Mouse (Mus musculus) intestine, embryonic 16.5 days (tissue): ENCODE measurements around the gene Coq9. TPM values are rescaled to one million over a fixed set of nuclear protein-coding genes. Genes with fewer than 3 reads are reported as not detected.

Experiments
- ATAC-seq: fragments of 200-750 bp; cut with Nextera tagmentation; 2 replicates; pipeline ENCODE4 v1.8.0; 2017; ENCODE audit warnings: moderate TSS enrichment, moderate library complexity
- H3K27ac ChIP-seq: fragments of 300-500 bp; sonication (generic); 2 replicates; pipeline ENCODE4 v1.5.1; 2014; ENCODE audit warnings: mild to moderate bottlenecking, low read length
- H3K27me3 ChIP-seq: fragments of 300-500 bp; sonication (generic); replicated peaks from 2 replicates; pipeline ENCODE4 v1.6.1; 2014; ENCODE audit warnings: low read length, control low read depth, mixed read lengths; ENCODE audit not compliant: control insufficient read depth, insufficient read depth
- H3K36me3 ChIP-seq: fragments of 300-500 bp; sonication (generic); 2 replicates; pipeline ENCODE4 v1.6.1; 2014; ENCODE audit warnings: low read length, control low read depth; ENCODE audit not compliant: control insufficient read depth, insufficient read depth
- H3K4me1 ChIP-seq: fragments of 300-500 bp; sonication (generic); 2 replicates; pipeline ENCODE4 v1.6.1; 2014; ENCODE audit warnings: low read length, control low read depth, mixed read lengths; ENCODE audit not compliant: control insufficient read depth, insufficient read depth
- H3K4me2 ChIP-seq: fragments of 300-500 bp; sonication (generic); 2 replicates; pipeline ENCODE4 v1.6.1; 2014; ENCODE audit warnings: low read depth, low read length, control low read depth
- H3K4me3 ChIP-seq: fragments of 300-500 bp; sonication (generic); 2 replicates; pipeline ENCODE4 v1.5.1; 2014; ENCODE audit warnings: mild to moderate bottlenecking, low read length
- H3K9ac ChIP-seq: fragments of 300-500 bp; sonication (generic); 2 replicates; pipeline ENCODE4 v1.6.1; 2014; ENCODE audit warnings: low read depth, low read length
- H3K9me3 ChIP-seq: fragments of 300-500 bp; sonication (generic); 2 replicates; pipeline ENCODE4 v1.6.1; 2016; ENCODE audit warnings: low read length, control low read depth; ENCODE audit not compliant: control insufficient read depth
- WGBS: fragments of 180-500 bp; shearing (Covaris S2); extraction: QIAGEN DNeasy Blood & Tissue Kit; methylation state at CpG from one replicate; pipeline ENCODE4 v1.1.7; 2014; 5-methylcytosine and 5-hydroxymethylcytosine counted together
- polyA plus RNA-seq: library from polyadenylated mRNA; unstranded; fragments of >200 nt; fragmentation: Nextera tagmentation; extraction: Ambion mirVana; gene quantifications from 2 replicates; pipeline ENCODE4 v1.2.1, GENCODE M21; 2015

The Coq9 gene
- polyA plus RNA-seq, 1 experiment from 2014 or later: 142 TPM

GRCm38 (mm10) chr8:94872156-94872555 is 34.0 kb downstream of the Coq9 start:
- 34% methylated on average over 3 of the region's 3 CpGs for WGBS
- H3K9me3 ChIP-seq: no peaks in the 10 kb centered on the region
- peak overlapping the region; percentile 59 for H3K4me3 ChIP-seq
- ATAC-seq: no peak
- H3K9ac ChIP-seq: peak overlapping the region; percentile 70
- 0 out of 2 replicates have a peak, but pooled peaks cover 5% of the 10 kb centered on the region for H3K36me3 ChIP-seq
- H3K27me3 ChIP-seq: no peaks in the 10 kb centered on the region
- peak overlapping the region; percentile 96 for H3K4me2 ChIP-seq
- H3K27ac ChIP-seq: peak overlapping the region; percentile 92
- peaks cover 64% of the 10 kb centered on the region for H3K4me1 ChIP-seq

GRCm38 (mm10) chr8:94872576-94872975 is 34.5 kb downstream of the Coq9 start:
- no peaks in the 10 kb centered on the region for H3K27me3 ChIP-seq
- peak overlapping the region; percentile 59 for H3K4me3 ChIP-seq
- 0 out of 2 replicates have a peak, but pooled peaks cover 5% of the 10 kb centered on the region for H3K36me3 ChIP-seq
- peak overlapping the region; percentile 70 for H3K9ac ChIP-seq
- peaks cover 64% of the 10 kb centered on the region for H3K4me1 ChIP-seq
- 88% methylated on average over 2 of the region's 2 CpGs for WGBS
- no peaks in the 10 kb centered on the region for H3K9me3 ChIP-seq
- ATAC-seq: no peak
- H3K27ac ChIP-seq: peak overlapping the region; percentile 92
- peak overlapping the region; percentile 96 for H3K4me2 ChIP-seq

- Histone ChIP-seq H3K4me1 (peaks cover 53% of the 10 kb centered on the region), H3K9ac (peak overlapping the region; percentile 83), H3K36me3 (no peaks in the 10 kb centered on the region), H3K27me3 (no peaks in the 10 kb centered on the region), H3K4me3 (peak overlapping the region; percentile 75), H3K9me3 (no peaks in the 10 kb centered on the region), H3K4me2 (peak overlapping the region; percentile 88), H3K27ac (peak overlapping the region; percentile 13; the same call in 1 of the 2 replicates)
- no peak; the same call in 1 of the 2 replicates for ATAC-seq
- 11% methylated on average over 6 of the region's 6 CpGs for whole genome bisulfite sequencing
These were observed 36.2 kb downstream of the Coq9 start for GRCm38 (mm10) chr8:94874358-94874757.

GRCm38 (mm10) chr8:94875096-94875870 is 37.2 kb downstream of the Coq9 start:
- Histone ChIP-seq H3K9me3 (no peaks in the 10 kb centered on the region), H3K36me3 (no peaks in the 10 kb centered on the region), H3K9ac (peak overlapping the region; percentile 83), H3K4me3 (peak overlapping the region; percentile 75), H3K4me2 (peak overlapping the region; percentile 88), H3K27ac (peak overlapping the region; percentile 89), H3K27me3 (no peaks in the 10 kb centered on the region), H3K4me1 (peaks cover 44% of the 10 kb centered on the region)
- ATAC-seq: no peak
- WGBS: 14% methylated on average over 17 of the region's 17 CpGs

- Histone ChIP-seq H3K27me3 (no peaks in the 10 kb centered on the region), H3K4me2 (peak overlapping the region; percentile 88), H3K27ac (peak overlapping the region; percentile 89), H3K36me3 (no peaks in the 10 kb centered on the region), H3K9ac (peak overlapping the region; percentile 83), H3K4me1 (peaks cover 39% of the 10 kb centered on the region), H3K9me3 (no peaks in the 10 kb centered on the region), H3K4me3 (peak overlapping the region; percentile 75)
- WGBS: 0% methylated on average over 14 of the region's 20 CpGs
- ATAC-seq: no peak; the same call in 1 of the 2 replicates
These were observed 37.7 kb downstream of the Coq9 start for GRCm38 (mm10) chr8:94875871-94876150.

- peak within 1 kb of the TSS; percentile 88 for H3K4me2 ChIP-seq
These were observed 38.1 kb downstream of the Coq9 start, which contains the start of gene Dok4 for GRCm38 (mm10) chr8:94876197-94876730. TSS of gene Dok4 (minus strand) at chr8:94876330.

GRCm38 (mm10) chr8:94876820-94877219 is 38.7 kb downstream of the Coq9 start:
- H3K4me1 ChIP-seq: peaks cover 33% of the 10 kb centered on the region
- no peak overlapping the region for H3K4me3 ChIP-seq
- H3K27ac ChIP-seq: peak overlapping the region; percentile 57; the same call in 1 of the 2 replicates
- H3K9me3 ChIP-seq: no peaks in the 10 kb centered on the region
- H3K36me3 ChIP-seq: no peaks in the 10 kb centered on the region
- H3K9ac ChIP-seq: 0 out of 2 replicates have a peak overlapping the region, but pooled peaks have one; percentile 83
- no peak for ATAC-seq
- no peaks in the 10 kb centered on the region for H3K27me3 ChIP-seq
- H3K4me2 ChIP-seq: peak overlapping the region; percentile 88
- 47% methylated on average over 3 of the region's 3 CpGs for WGBS

More at GRCm38 (mm10) chr8:94876197-94876730, 38.1 kb downstream of the Coq9 start, which contains the start of gene Dok4:
- Histone ChIP-seq H3K27ac (peak within 1 kb of the TSS; percentile 89), H3K9ac (peak within 1 kb of the TSS; percentile 83), H3K9me3 (no peaks in the 10 kb centered on the region), H3K4me1 (peaks cover 38% of the 10 kb centered on the region), H3K4me3 (peak within 1 kb of the TSS; percentile 75), H3K36me3 (no peaks in the 10 kb centered on the region), H3K27me3 (no peaks in the 10 kb centered on the region)
- ATAC-seq: peak; percentile 67
- WGBS: 3% methylated on average over 29 of the region's 37 CpGs

- Histone ChIP-seq H3K4me1 (peaks cover 6% of the 10 kb centered on the region), H3K27ac (no peak overlapping the region), H3K27me3 (no peaks in the 10 kb centered on the region), H3K9ac (no peak overlapping the region), H3K9me3 (no peaks in the 10 kb centered on the region), H3K4me3 (no peak overlapping the region), H3K36me3 (no peaks in the 10 kb centered on the region), H3K4me2 (no peak overlapping the region)
- WGBS: 61% methylated on average over 4 of the region's 4 CpGs
- ATAC-seq: no peak
These were observed 42.6 kb downstream of the Coq9 start for GRCm38 (mm10) chr8:94880742-94881141.

- Histone ChIP-seq H3K27ac (no peak overlapping the region), H3K27me3 (no peaks in the 10 kb centered on the region), H3K9ac (no peak overlapping the region), H3K9me3 (no peaks in the 10 kb centered on the region), H3K4me1 (no peaks in the 10 kb centered on the region), H3K36me3 (no peaks in the 10 kb centered on the region), H3K4me3 (no peak overlapping the region), H3K4me2 (peak overlapping the region; percentile 2; the same call in 1 of the 2 replicates)
- no peak for ATAC-seq
- WGBS: 26% methylated on average over 14 of the region's 14 CpGs
These were observed 50.4 kb downstream of the Coq9 start for GRCm38 (mm10) chr8:94888383-94889036.
